Mouse (Mus musculus): Measurements from ENCODE around the gene Vipas39.

DNA sequence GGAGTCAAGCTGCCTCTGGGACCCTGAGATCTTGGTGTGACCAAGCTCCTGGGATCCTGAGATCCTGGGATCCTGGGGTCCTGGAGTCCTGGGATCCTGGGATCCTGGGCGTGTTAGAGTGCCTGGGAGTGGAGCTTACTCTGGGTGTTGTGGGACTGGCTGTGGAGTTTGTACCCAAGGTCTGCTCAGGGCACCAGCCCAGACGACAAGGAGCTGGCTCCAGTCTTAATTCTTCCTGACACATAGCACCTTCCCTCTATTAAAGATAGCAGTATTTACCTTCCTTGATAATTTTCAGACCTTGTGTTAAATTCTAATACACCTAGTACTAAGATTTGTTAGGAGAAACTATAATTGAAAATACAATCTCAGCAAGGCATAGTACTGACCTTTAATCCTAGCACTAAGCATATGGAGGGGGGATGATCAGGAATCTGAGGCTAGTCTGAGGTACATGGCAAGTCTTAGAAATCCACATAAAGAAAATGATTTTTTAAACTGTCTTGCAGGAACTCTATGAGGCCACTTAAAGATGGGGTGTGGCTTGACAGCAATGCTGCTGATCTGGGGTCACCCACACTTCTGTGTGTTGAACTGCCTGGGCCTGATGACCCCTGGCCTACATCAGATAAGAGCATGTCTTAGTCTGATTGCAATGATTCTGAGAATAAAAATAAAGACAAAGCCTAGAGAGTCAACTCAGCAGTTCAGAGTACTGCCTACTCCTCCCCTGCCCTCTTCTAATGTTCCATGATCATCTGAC is 53.0 kb downstream of the Vipas39 start:
- TF ChIP-seq CTCF (IDR thresholded peaks at IDR 0.05; ENCODE audit: low read depth) (no peak), EP300 (IDR thresholded peaks at IDR 0.05; ENCODE audit: low read depth) (no peak)
